Mouse (Mus musculus): Measurements from ENCODE around the gene Il11ra2.
"Not testable (repeated sequence)": the region's sequence is repeated elsewhere in the genome, so short reads cannot be mapped to it uniquely, and the experiment has no call there.

Il11ra2 gene

DNA sequence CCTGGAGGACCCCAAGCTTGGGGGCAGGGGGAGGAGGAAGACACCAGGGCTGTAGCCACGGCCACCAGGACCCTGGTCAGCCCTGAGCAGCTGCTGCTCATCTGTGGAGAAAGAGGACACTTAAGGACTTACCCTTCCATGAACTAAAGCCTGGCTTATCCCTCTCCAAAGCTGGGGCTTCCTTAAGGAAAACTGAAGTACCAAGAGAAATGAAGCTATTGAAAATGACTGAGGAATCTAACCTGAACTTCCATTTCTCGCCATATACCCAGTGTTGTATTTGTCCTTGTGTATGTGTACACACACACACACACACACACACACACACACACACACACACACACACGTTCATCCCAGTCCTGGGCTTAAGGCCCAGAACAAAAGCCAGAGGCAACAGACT is at the start of gene Il11ra2:
Il11ra2 (minus strand) TSS at position 101 of the 400 bp plus-strand sequence.
- not testable (repeated sequence) for DNase-seq (ENCODE audit: low read depth, low spot score)

- not testable (repeated sequence) for DNase-seq (ENCODE audit: low read depth, low spot score)
Measured at GRCm38 (mm10) chr4:42682183-42682524, 20.5 kb upstream of the Il11ra2 start.

GRCm38 (mm10) chr4:42681473-42682182 is 19.9 kb upstream of the Il11ra2 start:
- not testable (repeated sequence) for DNase-seq (ENCODE audit: low read depth, low spot score)

- DNase-seq (ENCODE audit: low read depth, low spot score): not testable (repeated sequence)
Measured at GRCm38 (mm10) chr4:42680374-42681356, 19.0 kb upstream of the Il11ra2 start.

DNA sequence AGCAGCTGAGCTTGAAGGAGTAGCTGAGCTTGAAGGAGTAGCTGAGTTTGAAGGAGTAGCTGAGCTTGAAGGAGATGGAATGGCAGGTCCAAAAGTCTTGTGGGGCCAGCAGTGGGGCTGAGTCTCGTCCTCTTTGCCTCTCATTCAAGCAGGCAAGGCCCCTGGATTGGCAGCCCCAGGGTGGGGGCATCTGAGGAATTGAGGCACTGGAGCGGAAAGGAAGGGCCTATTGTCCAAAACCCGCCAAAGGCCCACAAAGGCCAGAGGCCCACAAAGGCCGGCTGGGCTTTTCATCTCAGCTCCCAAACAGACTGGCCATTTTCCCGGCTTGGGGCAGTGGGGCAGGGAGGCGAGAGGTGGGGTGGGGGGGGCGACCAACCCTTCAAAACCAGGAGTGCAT is 17.7 kb upstream of the Il11ra2 start:
- DNase-seq (ENCODE audit: low read depth, low spot score): not testable (repeated sequence)

- DNase-seq (ENCODE audit: low read depth, low spot score): not testable (repeated sequence)
Measured at GRCm38 (mm10) chr4:42675415-42675814, 13.7 kb upstream of the Il11ra2 start.

DNA sequence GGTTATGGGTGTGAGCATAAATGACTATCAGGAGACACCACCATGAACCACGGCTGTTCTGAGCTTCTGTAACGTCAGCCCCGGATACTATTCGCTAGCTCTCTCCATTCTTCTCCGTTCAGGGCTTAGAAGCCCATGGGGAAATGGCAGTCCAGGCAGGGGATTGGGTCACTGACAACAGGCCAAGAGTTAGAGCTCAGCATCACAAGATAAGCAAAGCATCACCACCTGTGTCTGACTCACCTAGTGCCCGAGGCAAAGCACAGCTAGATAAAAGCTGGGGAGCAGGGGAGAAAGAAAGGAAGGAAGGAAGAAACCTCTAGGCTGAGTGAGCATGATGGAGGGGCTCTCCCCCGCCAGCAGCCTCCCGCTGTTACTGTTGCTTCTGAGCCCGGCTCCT is 6.7 kb downstream of the Il11ra2 start, which contains the start of gene Ccl27b:
Ccl27b (plus strand) TSS at position 301 of the 400 bp plus-strand sequence.
- DNase-seq (ENCODE audit: low read depth, low spot score): not testable (repeated sequence)

DNA sequence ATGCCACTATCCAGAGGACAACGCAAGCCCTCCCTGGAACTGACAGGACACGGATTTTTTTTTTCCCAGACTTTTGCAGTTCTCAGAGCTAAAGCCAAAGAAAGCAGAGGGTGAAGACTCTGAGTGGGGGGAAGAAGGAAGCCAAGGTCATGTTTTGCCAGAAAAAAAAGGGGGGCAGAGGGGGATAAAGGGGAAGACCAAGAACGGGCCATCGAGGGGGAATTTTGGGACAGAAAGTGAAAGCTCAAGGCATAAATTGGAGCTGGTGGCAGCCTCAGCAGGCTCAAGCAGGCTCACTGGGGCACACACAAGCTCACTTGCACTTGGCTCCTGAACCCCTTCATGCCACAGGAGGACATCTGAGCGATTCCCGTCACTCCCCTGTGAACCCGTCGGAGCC is 32.3 kb downstream of the Il11ra2 start, which contains the start of gene Gm2564:
Gm2564 (plus strand) TSS at position 301 of the 400 bp plus-strand sequence.
- not testable (repeated sequence) for DNase-seq (ENCODE audit: low read depth, low spot score)

- DNase-seq (ENCODE audit: low read depth, low spot score): not testable (repeated sequence)
Measured at GRCm38 (mm10) chr4:42611895-42612294, 49.8 kb downstream of the Il11ra2 start, which contains the start of gene Gm10591. Gene Gm10591, plus strand, starts transcription at chr4:42612195.

Measured in embryo, embryonic 11.5 days (tissue).